Mouse (Mus musculus): ENCODE results near the gene Chia1. TPM values are rescaled to one million over a fixed set of nuclear protein-coding genes. Genes with fewer than 3 reads are reported as not detected.
"Not testable (repeated sequence)": the region's sequence is repeated elsewhere in the genome, so short reads cannot be mapped to it uniquely, and the experiment has no call there.

Chia1 gene
- total RNA-seq (2021): not detected
- long read RNA-seq, experiment 1: 0 reads
- long read RNA-seq, experiment 2: 0 reads

- no peak for DNase-seq (ENCODE audit: low spot score in 2 of 2)
Observed at GRCm38 (mm10) chr3:106112929-106113328, at the start of gene Chia1. TSS of gene Chia1 (plus strand) at chr3:106113229.

- DNase-seq (ENCODE audit: low spot score in 2 of 2): not testable (repeated sequence)
Observed at GRCm38 (mm10) chr3:106067707-106068106, 45.3 kb upstream of the Chia1 start.

- no peak for DNase-seq (ENCODE audit: low spot score in 2 of 2)
Observed at GRCm38 (mm10) chr3:106070994-106071393, 42.0 kb upstream of the Chia1 start.

GRCm38 (mm10) chr3:106074824-106075223, 38.2 kb upstream of the Chia1 start:
- DNase-seq (ENCODE audit: low spot score in 2 of 2): no peak

- no peak for DNase-seq (ENCODE audit: low spot score in 2 of 2)
Observed at GRCm38 (mm10) chr3:106126999-106127398, 14.0 kb downstream of the Chia1 start.

GRCm38 (mm10) chr3:106128807-106129493, 15.9 kb downstream of the Chia1 start:
- DNase-seq (ENCODE audit: low spot score in 2 of 2): no peak

GRCm38 (mm10) chr3:106131690-106132089, 18.7 kb downstream of the Chia1 start:
- peak in 1 of 2 experiments; percentile 4 for DNase-seq (ENCODE audit: low spot score in 2 of 2)

- no peak for DNase-seq (ENCODE audit: low spot score in 2 of 2)
Observed at GRCm38 (mm10) chr3:106144081-106144480, 31.1 kb downstream of the Chia1 start.

GRCm38 (mm10) chr3:106154413-106154812, 41.4 kb downstream of the Chia1 start:
- no peak for DNase-seq (ENCODE audit: low spot score in 2 of 2)

- DNase-seq (ENCODE audit: low spot score in 2 of 2): no peak
Observed at GRCm38 (mm10) chr3:106167464-106167863, 54.4 kb downstream of the Chia1 start, which contains the start of gene Chil3. TSS of gene Chil3 (minus strand) at chr3:106167564.

- no peak for DNase-seq (ENCODE audit: low spot score in 2 of 2)
Observed at GRCm38 (mm10) chr3:106170522-106171053, 57.6 kb downstream of the Chia1 start.

GRCm38 (mm10) chr3:106171135-106171731, 58.2 kb downstream of the Chia1 start:
- no peak for DNase-seq (ENCODE audit: low spot score in 2 of 2)

- not testable (repeated sequence) for DNase-seq (ENCODE audit: low spot score in 2 of 2)
Observed at GRCm38 (mm10) chr3:106172506-106172905, 59.5 kb downstream of the Chia1 start.

GRCm38 (mm10) chr3:106174971-106175370, 61.9 kb downstream of the Chia1 start:
- DNase-seq (ENCODE audit: low spot score in 2 of 2): not testable (repeated sequence)

- no peak for DNase-seq (ENCODE audit: low spot score in 2 of 2)
Observed at GRCm38 (mm10) chr3:106177509-106178189, 64.6 kb downstream of the Chia1 start.

Other genes with a start within 250 kb of the Chia1 start
- under 1 TPM; 0.17 to 0.25 TPM for gene Adora3, start 242.4 kb upstream of the Chia1 start, total RNA-seq (2021)
- under 1 TPM in 1 of 2 experiments, not detected in 1; 0.25 TPM for gene Tmigd3, start 242.3 kb upstream of the Chia1 start, total RNA-seq (2021)
- gene I830077J02Rik, start 180.6 kb upstream of the Chia1 start, total RNA-seq (2021): 1 to 10 TPM in 1 of 2 experiments, under 1 TPM in 1; 0.78 to 1.0 TPM
- gene Wdr77, start 153.9 kb upstream of the Chia1 start, total RNA-seq (2021): 10 to 100 TPM; 74.0 to 76.3 TPM
- 100 to 1,000 TPM; 328 to 331 TPM for gene Atp5f1, start 153.1 kb upstream of the Chia1 start, total RNA-seq (2021)
- gene Ovgp1, start 139.5 kb upstream of the Chia1 start, total RNA-seq (2021): 1 to 10 TPM; 1.7 to 2.0 TPM
- gene Pifo, start 98.6 kb upstream of the Chia1 start, total RNA-seq (2021): not detected
- gene Chil5, start 80.4 kb upstream of the Chia1 start, total RNA-seq (2021): not detected
- gene Chil3, start 54.3 kb downstream of the Chia1 start, total RNA-seq (2021): 10 to 100 TPM in 1 of 2 experiments, 1 to 10 TPM in 1; 6.2 to 14.3 TPM
- gene Chil4, start 106.3 kb downstream of the Chia1 start, total RNA-seq (2021): not detected

All from adrenal gland, postnatal 4 days (tissue).